Mouse (Mus musculus) liver, adult 2 months (tissue): ENCODE data around the gene Sox13. TPM values are rescaled to one million over a fixed set of nuclear protein-coding genes. Genes with fewer than 3 reads are reported as not detected.

Source experiments
- DNase-seq: peaks from one replicate; pipeline ENCODE4 v3.0.0-alpha.2; 2011; ENCODE audit warnings: low read depth, low spot score; ENCODE audit errors: extremely low read depth
- H3K27ac ChIP-seq: fragments of 200-500 bp; replicated peaks from 2 replicates; pipeline ENCODE4 v1.5.1; 2012; ENCODE audit warnings: low read depth, mild to moderate bottlenecking, control low read depth, inconsistent platforms, low read length; ENCODE audit not compliant: insufficient read depth
- H3K27me3 ChIP-seq: fragments of 200-500 bp; 2 replicates; pipeline ENCODE4 v1.6.1; 2012; ENCODE audit warnings: mild to moderate bottlenecking, moderate library complexity, low read length, inconsistent platforms; ENCODE audit not compliant: control insufficient read depth, insufficient read depth
- H3K36me3 ChIP-seq: fragments of 200-500 bp; 2 replicates; pipeline ENCODE4 v1.6.1; 2012; ENCODE audit warnings: low read length, inconsistent platforms; ENCODE audit not compliant: control insufficient read depth, insufficient read depth
- H3K4me1 ChIP-seq: fragments of 200-500 bp; 2 replicates; pipeline ENCODE4 v1.6.1; 2011; ENCODE audit warnings: low read length; ENCODE audit not compliant: control insufficient read depth, insufficient read depth
- H3K4me3 ChIP-seq: fragments of 200-500 bp; 2 replicates; pipeline ENCODE4 v1.5.1; 2011; ENCODE audit warnings: low read depth, mild to moderate bottlenecking, control low read depth, low read length, moderate library complexity; ENCODE audit not compliant: insufficient read depth
- H3K79me2 ChIP-seq: fragments of 200-500 bp; 2 replicates; pipeline ENCODE4 v1.6.1; 2012; ENCODE audit warnings: inconsistent platforms, mild to moderate bottlenecking, low read length, moderate library complexity; ENCODE audit not compliant: control insufficient read depth, insufficient read depth
- H3K9ac ChIP-seq: fragments of 200-500 bp; 2 replicates; pipeline ENCODE4 v1.6.1; 2012; ENCODE audit warnings: low read depth, mild to moderate bottlenecking, control low read depth, inconsistent platforms, low read length
- CTCF ChIP-seq: fragments of 200-500 bp; IDR thresholded peaks from 2 replicates; pipeline ENCODE4 v1.5.1; 2011; ENCODE audit warnings: low read depth, low read length, control low read depth
- POLR2A ChIP-seq: fragments of 200-500 bp; IDR thresholded peaks from 2 replicates; pipeline ENCODE4 v1.6.1; 2011; ENCODE audit warnings: low read length, control low read depth; ENCODE audit not compliant: insufficient read depth; ENCODE audit errors: extremely low read depth
- WGBS: fragments of 180-500 bp; shearing (Covaris S2); methylation state at CpG from one replicate; pipeline ENCODE4 v1.1.7; 2018; 5-methylcytosine and 5-hydroxymethylcytosine counted together
- polyA plus RNA-seq: library from polyadenylated mRNA; depleted of rRNA; stranded (reverse); fragments of >200 nt; gene quantifications from 2 replicates; pipeline ENCODE4 v1.2.3, GENCODE M21; 2012
- total RNA-seq: library from RNA; depleted of rRNA; stranded (reverse); fragments of >200 nt; gene quantifications from 2 replicates; pipeline ENCODE4 v1.2.3, GENCODE M21; 2014

The Sox13 gene
- total and polyA plus RNA-seq, 2 experiments, result 2.2 to 10.2 TPM

DNA sequence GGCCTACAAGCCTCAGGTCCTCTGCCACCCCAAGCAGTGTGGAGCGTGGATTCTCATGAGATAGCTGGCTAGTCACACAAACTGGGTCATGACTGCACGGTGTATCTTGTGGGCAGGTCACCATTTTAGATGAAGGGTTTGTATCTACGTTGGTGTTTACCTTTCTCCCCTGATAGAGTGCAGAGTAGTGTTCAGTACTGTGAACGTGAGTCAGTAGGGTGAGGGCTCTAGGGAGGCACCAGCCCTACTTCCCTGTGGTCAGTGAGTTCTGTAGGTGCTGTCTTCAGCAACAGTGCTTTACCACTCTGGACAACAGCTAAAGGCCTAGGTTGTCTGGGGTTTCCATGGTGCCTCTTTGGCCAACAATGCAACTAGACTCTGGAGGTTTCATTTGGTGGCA lies 20.2 kb downstream of the Sox13 start:
- Histone ChIP-seq H3K4me3 (no peak overlapping the region), H3K79me2 (peaks cover 22% of the 10 kb centered on the region; the same call in 1 of the 2 replicates), H3K4me1 (peaks cover under 1% of the 10 kb centered on the region; the same call in 1 of the 2 replicates), H3K27me3 (no peaks in the 10 kb centered on the region), H3K27ac (no peak overlapping the region), H3K36me3 (no peaks in the 10 kb centered on the region), H3K9ac (no peak overlapping the region)
- DNase-seq, result no peak
- WGBS, result 71% methylated on average over 4 of the region's 4 CpGs
- TF ChIP-seq POLR2A (no peak), CTCF (no peak)

- TF ChIP-seq CTCF, result no peak
- TF ChIP-seq POLR2A, result no peak
- no peaks in the 10 kb centered on the region for H3K36me3 ChIP-seq
- no peak overlapping the region for H3K9ac ChIP-seq
- no peak for DNase-seq
- no peaks in the 10 kb centered on the region for H3K27me3 ChIP-seq
- peaks cover 13% of the 10 kb centered on the region; the same call in 1 of the 2 replicates for H3K79me2 ChIP-seq
- no peak overlapping the region for H3K4me3 ChIP-seq
- H3K27ac ChIP-seq, result no peak overlapping the region
- WGBS, result 73% methylated on average over 13 of the region's 13 CpGs
- H3K4me1 ChIP-seq, result no peaks in the 10 kb centered on the region
Observed at GRCm38 (mm10) chr1:133400014-133400725, 24.0 kb downstream of the Sox13 start.

DNA sequence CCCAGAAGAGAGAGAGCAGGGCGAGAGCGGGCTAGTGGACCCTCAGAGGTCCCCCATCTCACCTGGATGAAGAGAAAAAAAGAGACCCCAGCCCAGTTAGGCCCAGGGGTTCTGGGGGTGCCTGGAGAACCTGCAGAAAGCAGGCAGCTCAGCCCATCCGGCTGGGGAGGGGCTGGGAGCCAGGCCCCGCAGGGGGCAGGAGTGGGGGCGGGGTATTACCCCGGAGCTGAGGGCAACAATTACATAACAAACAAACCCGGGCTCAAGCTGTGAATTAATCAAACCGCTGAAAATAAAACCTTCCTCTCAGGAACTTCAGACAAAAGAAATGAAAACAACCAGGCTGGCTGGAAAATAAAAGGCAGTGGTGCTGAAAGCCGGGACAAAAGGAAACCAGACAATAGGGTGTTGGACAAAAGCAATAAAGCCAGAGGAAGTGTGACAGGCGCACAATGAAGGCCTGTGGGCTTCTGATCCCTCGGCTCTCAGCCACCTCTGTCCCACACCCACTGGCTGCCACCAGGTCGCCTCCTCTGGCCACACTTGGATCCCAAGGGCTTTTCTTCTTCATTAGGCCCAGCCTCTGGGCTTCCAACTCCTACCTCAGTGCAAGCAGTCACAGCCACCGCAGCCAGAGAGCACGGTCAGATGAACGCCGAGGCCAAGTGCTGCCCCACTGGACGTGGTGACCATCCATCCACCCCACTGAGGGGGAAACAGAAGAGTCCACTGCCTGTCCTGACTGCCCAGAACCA lies 26.5 kb downstream of the Sox13 start:
- H3K27me3 ChIP-seq, result no peaks in the 10 kb centered on the region
- H3K79me2 ChIP-seq, result peaks cover 10% of the 10 kb centered on the region; the same call in 1 of the 2 replicates
- H3K36me3 ChIP-seq, result no peaks in the 10 kb centered on the region; the same call in 1 of the 2 replicates
- WGBS, result 55% methylated on average over 17 of the region's 17 CpGs
- H3K9ac ChIP-seq, result no peak overlapping the region
- no peak overlapping the region for H3K4me3 ChIP-seq
- no peak overlapping the region for H3K27ac ChIP-seq
- no peak for TF ChIP-seq CTCF
- TF ChIP-seq POLR2A, result no peak
- DNase-seq, result no peak
- H3K4me1 ChIP-seq, result no peaks in the 10 kb centered on the region

DNA sequence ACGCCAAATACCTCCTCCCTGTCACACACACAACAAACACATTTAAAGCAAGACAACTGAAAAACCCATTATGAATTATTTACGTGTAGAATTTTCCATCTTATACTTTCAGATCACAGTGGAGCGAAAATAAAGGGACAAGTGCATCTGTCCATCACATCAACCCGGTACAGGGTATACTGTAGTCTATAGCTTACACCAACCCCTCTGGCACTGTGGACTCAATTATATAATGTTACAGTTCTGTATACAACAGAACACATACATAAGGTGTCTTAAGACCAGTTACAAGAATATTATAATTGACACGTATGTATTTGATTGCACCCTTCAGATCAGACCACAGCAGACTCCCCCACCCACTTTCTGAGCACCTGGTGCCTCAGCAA lies 27.1 kb downstream of the Sox13 start:
- Histone ChIP-seq H3K27ac (no peak overlapping the region), H3K4me1 (no peaks in the 10 kb centered on the region), H3K27me3 (no peaks in the 10 kb centered on the region), H3K36me3 (peaks cover 2% of the 10 kb centered on the region; the same call in 1 of the 2 replicates), H3K9ac (no peak overlapping the region), H3K4me3 (no peak overlapping the region), H3K79me2 (peaks cover 10% of the 10 kb centered on the region; the same call in 1 of the 2 replicates)
- DNase-seq, result no peak
- whole genome bisulfite sequencing, result 94% methylated on average over 5 of the region's 5 CpGs
- TF ChIP-seq POLR2A (no peak), CTCF (no peak)

- TF ChIP-seq CTCF (no peak), POLR2A (no peak)
- Histone ChIP-seq H3K79me2 (peaks cover 10% of the 10 kb centered on the region; the same call in 1 of the 2 replicates), H3K4me3 (no peak overlapping the region), H3K27me3 (no peaks in the 10 kb centered on the region), H3K4me1 (no peaks in the 10 kb centered on the region), H3K27ac (no peak overlapping the region), H3K36me3 (peaks cover 2% of the 10 kb centered on the region; the same call in 1 of the 2 replicates), H3K9ac (no peak overlapping the region)
- 92% methylated on average over 5 of the region's 5 CpGs for WGBS
- no peak for DNase-seq
Observed at GRCm38 (mm10) chr1:133396693-133397092, 27.5 kb downstream of the Sox13 start.
